Mouse (Mus musculus) induced T-regulatory cell, adult 2 months (primary cell): ENCODE data around the gene Auts2.

Experiments
- DNase-seq: peaks from one replicate; pipeline ENCODE4 v3.0.0-alpha.2; 2012; ENCODE audit warnings: low read depth

Gene Auts2

GRCm38 (mm10) chr5:132318026-132318765 lies 224.9 kb downstream of the Auts2 start:
- no peak for DNase-seq

DNA sequence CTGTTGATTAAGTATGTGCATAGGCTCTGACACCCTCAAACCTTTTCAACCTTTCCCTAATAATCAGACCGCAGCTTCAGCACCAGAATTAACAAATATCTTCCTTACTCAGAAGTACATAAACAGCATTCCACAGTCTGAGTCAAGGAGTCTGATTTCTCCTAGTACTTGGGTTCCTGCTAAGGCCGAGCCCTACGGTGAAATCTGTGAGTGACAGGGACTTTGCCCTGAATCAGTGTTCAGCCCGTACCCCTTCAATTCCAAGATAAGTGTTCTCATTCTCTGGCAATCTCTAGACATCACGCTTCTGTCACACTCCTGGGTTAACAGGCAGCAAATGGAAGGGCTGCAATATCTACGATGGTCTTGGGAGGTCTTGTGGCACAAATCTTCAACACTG lies 226.2 kb downstream of the Auts2 start:
- DNase-seq = no peak

- no peak for DNase-seq
Observed at GRCm38 (mm10) chr5:132314300-132314699, 228.8 kb downstream of the Auts2 start.

- no peak for DNase-seq
Observed at GRCm38 (mm10) chr5:132307000-132307399, 236.1 kb downstream of the Auts2 start.

GRCm38 (mm10) chr5:132305354-132305934 lies 237.7 kb downstream of the Auts2 start:
- DNase-seq = no peak

DNA sequence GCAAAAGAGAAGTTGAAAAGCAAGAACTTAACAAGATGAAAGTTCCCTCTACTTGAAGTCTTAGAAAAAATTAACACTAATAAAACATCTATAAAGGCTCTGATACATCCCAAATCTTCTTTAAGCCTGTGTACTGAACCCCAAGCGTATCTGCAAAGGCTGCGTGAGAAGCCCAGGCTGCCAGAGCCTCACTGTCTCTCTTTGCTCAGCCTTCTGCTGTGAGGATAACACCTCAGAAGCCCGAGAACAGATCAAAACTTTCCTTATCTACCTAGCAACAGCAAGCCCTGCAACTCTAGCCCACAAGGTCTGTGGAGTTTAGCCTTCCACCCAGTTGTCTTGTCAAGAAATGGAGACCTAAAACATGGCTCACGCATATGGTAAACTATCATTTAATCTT lies 240.4 kb downstream of the Auts2 start:
- no peak for DNase-seq

DNA sequence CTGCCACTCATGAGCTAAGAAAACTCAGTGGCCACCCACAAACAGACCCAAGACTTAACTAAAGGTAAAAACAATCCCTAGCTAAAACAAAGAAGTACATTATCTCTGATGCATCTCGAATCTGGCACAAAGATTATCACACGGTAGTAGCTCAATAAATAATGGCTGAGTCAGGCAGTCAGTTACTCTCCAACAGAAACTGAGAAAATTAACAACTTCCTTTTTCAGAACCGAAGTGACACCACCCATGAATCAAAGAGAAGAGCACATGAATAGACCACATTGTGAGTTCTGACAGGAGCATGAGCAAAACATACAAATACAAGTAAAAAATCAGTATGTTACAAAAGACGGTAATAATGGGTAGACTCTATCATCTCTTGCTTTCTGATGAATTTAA lies 242.3 kb downstream of the Auts2 start:
- no peak for DNase-seq

DNA sequence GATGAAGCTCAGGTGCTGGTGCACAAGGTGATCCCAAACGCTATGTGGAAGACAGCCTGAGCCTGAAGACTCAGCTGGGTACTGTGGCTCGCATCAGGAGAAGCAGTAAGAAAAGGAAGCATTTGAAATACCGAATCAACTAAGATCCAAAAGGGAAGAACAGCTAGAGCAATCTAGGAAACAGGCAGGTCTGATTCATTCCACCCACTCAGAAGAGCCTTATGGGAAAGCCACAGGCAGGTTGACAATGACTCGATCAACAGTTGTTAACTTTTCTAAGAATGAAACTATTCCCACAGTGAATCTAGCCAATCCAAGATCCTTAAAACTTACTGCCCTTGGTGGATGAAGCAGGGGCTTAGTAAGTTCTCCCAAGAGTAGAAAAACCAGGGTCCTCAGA lies 243.4 kb downstream of the Auts2 start:
- DNase-seq = no peak

DNA sequence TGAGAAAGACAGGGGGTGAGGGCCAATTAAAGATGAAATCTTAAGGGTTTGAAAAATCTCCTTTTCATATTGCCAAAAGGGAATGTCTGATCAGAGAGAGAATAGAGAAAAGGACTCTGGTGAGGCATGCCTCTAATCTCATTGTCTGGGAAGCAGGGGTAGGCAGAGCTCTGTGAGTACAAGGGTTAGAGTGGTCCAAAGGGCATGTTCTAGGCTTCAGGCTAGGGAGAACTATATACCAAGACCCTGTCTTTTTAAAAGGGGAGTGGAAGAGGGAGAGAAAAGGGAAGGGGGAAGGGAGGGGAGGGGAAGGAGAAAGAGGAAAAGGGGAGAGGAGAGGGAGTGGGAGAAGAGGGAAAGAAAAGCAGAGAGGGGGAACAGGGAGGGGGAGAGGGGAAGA lies 244.1 kb downstream of the Auts2 start:
- DNase-seq = no peak

- no peak for DNase-seq
Observed at GRCm38 (mm10) chr5:132297309-132297708, 245.8 kb downstream of the Auts2 start.

DNA sequence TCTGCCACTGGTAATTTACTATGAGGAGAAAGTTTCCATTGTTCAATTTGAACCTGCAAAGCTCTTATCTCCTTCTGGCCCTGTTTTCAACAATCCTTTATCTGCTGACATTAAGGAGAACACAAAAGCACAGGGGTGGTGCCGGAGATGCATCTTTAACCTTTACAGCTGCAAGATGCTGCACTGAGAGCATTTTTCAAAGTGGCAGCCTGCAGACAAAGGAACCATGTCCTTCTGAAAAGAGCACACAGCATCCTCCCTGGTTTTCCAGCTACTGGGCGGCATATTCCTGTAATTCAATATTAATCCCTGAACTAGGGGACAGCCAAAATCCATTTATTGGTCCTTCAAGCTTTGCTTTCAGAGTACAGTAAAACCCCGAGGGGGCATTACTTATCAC lies 248.7 kb downstream of the Auts2 start:
- DNase-seq = no peak

GRCm38 (mm10) chr5:132292932-132293331 lies 250.2 kb downstream of the Auts2 start:
- no peak for DNase-seq

DNA sequence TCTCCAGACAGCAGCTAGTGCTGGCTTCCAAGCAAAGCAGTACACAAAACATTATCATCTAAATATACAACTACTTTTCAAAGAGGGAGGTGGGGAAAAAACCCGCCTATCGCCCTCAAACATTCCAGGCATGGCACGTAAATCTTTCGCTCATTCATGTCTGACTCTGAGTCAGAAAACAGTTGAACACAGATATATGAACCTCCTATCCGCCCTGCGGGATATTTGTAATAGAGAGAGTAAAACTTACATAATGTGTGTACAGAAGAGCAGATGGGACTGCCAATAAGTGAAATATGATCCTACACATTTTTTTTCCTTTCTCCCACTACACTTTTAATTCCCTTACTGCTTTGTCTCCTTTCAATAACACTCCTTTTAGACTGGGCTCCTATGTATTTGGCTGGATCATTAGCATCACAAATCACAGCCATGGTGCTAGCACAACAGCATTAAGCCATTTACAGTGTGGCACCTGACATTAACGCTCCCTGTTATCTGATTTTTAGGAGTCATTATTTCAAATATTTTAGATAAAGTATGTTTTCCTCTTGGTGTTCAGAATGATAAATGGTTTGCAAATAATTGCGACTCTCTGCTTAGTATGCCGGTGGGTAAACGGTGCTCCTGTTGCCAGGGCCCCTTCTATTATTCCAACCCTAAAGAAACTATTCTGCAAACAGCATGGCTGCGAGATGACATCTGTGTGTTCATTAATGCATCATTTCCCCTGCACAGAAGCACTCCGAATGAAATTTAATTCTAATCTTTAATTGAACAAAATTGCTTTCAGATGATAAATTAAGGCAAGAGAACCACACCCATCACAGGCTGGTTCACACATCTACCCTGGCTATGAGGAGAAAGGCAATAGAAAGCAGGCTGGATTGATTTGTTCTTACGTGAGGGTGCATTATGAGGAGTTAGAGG lies 252.3 kb downstream of the Auts2 start:
- no peak for DNase-seq

DNA sequence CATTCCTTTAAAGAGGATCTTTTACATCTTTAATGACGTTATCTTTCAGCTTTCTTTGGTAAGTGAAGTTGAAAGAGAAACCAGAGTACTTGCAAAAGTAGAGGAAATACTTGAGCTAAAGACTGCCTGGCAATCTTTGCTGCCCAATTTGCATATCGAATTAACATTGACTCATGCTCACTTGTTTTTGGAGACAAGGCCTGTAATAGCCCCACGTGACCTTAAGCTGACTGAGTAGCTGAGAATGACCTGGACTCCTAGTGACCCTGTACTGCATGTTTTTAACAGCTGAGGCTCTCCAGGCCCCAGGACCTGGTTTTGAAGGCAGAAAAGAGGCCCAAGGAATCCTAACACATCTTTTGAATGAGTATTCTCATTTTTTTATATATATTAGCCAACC lies 259.4 kb downstream of the Auts2 start:
- DNase-seq = no peak

- no peak for DNase-seq
Observed at GRCm38 (mm10) chr5:132274098-132274898, 268.8 kb downstream of the Auts2 start.

DNA sequence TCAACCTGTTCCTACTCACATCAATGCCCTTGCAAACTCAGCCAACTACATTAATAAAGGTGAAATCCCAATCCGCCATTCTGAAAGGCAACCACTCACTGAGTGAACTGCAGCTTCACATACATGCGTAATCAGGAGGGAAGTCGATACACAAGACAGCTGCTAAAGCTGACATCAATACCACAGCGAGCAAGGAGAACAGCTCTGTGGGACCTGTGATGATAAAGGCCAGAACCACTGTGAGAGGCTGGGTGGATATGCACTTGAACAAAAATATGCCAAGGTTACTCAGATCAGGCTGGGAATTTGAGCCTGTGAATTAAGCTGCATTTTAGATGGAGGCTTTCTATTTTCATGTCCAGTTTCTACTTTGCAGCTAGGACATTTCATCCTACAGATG lies 271.0 kb downstream of the Auts2 start:
- DNase-seq = no peak

DNA sequence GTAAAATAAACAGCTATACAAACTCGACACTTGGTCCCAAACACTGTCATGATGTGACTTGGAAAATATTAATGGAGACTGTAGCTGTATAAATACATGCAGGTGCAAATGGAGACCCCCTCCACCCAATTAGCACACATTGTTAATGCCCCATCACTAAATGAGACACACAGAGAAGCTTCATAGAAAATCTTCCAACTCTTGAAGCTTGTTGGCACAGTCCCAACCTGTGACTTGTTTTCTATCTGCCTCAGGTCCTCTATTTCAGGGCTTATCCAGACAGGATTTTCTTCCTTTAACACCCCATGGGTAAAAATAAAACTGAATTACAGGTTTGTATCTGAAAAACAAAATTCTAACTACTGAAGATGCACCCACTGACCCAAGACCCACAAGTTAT lies 272.2 kb downstream of the Auts2 start:
- no peak for DNase-seq

DNA sequence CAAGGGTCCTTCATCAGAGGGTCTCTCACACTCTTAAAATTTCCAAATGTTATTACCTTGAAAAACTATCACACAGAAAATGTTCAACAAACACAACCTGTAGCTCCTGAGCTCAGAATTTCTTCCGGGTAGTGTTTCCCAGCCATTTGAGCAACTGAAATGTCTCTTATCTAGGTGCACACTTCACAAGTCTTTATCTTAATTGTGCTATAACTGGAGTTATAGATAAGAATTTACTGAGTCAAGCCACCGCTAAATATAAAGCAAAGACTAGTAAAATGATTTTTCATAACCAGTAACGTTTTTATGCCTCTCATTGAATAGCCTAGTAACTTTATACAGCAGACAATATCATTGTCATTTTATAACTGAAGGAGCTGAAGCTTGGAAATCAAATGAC lies 273.1 kb downstream of the Auts2 start:
- no peak for DNase-seq

GRCm38 (mm10) chr5:132268351-132268967 lies 274.7 kb downstream of the Auts2 start:
- no peak for DNase-seq

GRCm38 (mm10) chr5:132265015-132265414 lies 278.1 kb downstream of the Auts2 start:
- no peak for DNase-seq

DNA sequence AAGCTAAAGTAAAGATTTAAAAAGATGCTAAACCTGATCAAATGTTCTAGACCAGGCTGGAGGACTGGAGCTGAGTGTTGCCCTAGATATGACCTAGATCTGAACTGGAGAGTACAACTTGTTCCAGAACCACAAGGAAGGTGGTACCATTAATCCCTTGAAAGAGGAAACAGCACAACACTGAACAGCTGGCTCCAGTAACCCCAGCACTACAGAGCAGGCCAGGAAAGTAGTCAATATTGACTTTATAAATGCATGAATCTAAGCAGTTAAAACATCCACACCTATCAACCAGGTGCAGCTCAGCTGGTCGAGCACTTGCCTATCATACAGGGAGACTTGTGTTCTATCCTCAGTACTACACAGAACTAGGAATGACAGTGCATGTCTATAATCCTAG lies 281.4 kb downstream of the Auts2 start:
- DNase-seq = no peak

- DNase-seq = no peak
Observed at GRCm38 (mm10) chr5:132258882-132259281, 284.3 kb downstream of the Auts2 start.
